Mouse (Mus musculus): ENCODE results near the gene Oca2. TPM values are rescaled to one million over a fixed set of nuclear protein-coding genes. Genes with fewer than 3 reads are reported as not detected.

The Oca2 gene
- polyA plus RNA-seq, 1 experiment from 2014 or later, result not detected

DNA sequence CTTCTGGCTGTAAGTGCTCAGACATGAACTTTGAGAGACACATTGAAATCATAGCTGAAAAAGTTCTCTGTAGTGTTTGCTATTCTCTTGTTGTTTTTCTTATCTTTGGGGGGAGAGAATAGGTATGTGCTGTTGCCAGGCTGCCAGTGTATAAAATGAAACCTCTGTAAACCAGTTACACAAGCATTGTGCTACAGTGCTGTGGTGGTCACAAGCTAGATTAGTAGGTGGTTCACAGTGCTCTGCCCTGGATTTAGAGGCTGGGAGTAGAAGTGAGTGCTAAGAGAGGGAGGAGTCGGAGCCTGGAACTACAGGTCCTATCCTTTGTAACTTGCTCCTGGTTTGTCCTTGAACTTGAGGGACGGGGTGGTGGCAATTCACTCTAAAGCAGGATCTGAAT, 148.7 kb downstream of the Oca2 start:
- Histone ChIP-seq H3K9me3 (no peaks in the 10 kb centered on the region), H3K27me3 (no peaks in the 10 kb centered on the region), H3K27ac (no peak overlapping the region), H3K4me2 (no peak overlapping the region), H3K4me3 (replicated peaks) (no peak overlapping the region), H3K36me3 (no peaks in the 10 kb centered on the region), H3K9ac (replicated peaks) (no peak overlapping the region), H3K4me1 (replicated peaks) (no peaks in the 10 kb centered on the region)
- no peak for ATAC-seq (ENCODE audit: insufficient number of reproducible peaks, insufficient read depth, low FRiP score, low TSS enrichment, low read depth)
- 78% methylated on average over 2 of the region's 2 CpGs for WGBS

DNA sequence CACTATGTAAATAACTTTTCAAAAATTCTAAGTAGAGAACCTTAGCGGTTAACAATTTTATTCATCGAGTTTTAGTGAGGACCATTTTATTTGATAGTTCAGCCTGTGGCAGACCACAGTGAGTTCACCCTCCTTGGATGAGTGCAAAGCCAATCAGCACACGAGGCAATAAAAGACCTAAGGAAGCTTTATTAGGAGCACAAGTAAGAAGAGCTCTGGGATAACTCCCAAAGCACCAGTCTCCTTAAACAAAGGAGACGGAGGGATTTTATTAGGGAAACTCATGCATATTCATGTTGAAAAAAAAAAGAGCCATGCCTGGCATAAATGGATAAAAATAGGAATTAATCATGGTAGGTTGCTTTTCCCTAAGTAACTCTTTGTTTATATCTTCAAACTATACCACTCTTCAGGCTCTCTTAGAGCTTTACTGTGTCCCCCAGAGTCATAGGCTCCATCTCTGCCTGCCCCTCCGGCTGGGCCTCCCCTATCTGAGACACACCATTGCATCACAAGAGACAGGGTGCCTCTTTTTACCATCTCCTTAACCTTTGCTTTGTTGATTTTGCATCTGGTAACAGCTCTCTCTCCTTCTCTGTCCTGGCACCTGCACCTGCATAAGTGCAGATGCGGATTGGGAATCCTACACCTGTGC, 178.7 kb downstream of the Oca2 start:
- ATAC-seq (ENCODE audit: insufficient number of reproducible peaks, insufficient read depth, low FRiP score, low TSS enrichment, low read depth), result no peak
- H3K9ac ChIP-seq (replicated peaks), result no peak overlapping the region
- no peak overlapping the region for H3K27ac ChIP-seq
- H3K4me2 ChIP-seq, result no peak overlapping the region
- no peak overlapping the region for H3K4me3 ChIP-seq (replicated peaks)
- H3K27me3 ChIP-seq, result no peaks in the 10 kb centered on the region
- no peaks in the 10 kb centered on the region for H3K36me3 ChIP-seq
- no peaks in the 10 kb centered on the region for H3K9me3 ChIP-seq
- H3K4me1 ChIP-seq (replicated peaks), result no peaks in the 10 kb centered on the region
- WGBS, result 55% methylated on average over 6 of the region's 6 CpGs

DNA sequence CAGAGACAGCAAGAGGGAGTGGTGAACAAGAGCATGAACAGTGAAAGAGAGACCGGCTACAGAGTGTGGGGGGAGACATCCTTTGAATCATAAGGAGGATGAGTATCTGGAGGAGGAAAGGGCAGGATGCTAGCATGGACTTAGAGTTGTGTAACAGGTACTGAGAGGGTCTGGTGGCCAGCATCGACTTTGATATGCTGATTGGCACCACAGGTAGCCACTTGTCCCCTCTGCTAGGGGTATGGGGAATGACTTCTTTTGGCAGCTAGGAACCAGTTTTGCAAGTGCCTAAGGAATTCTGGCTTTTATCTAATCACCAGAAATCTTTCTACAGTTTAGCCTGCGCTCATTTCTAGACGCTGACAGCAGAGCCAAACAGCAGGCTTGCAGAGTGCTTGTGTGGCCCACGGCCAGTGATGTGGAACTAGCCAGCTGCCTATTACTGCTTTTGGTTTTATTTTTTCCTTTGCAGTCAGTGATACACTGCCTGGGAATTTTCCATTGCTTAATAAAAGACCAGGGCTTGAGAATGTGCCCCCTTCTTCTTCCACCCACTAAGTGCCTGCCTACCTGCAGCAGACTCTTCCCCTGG, 179.8 kb downstream of the Oca2 start:
- Histone ChIP-seq H3K36me3 (no peaks in the 10 kb centered on the region), H3K27ac (no peak overlapping the region), H3K9me3 (no peaks in the 10 kb centered on the region), H3K4me3 (replicated peaks) (no peak overlapping the region), H3K27me3 (no peaks in the 10 kb centered on the region), H3K4me2 (no peak overlapping the region), H3K4me1 (replicated peaks) (no peaks in the 10 kb centered on the region), H3K9ac (replicated peaks) (no peak overlapping the region)
- 26% methylated on average over 5 of the region's 5 CpGs for WGBS
- no peak; the same call in none of the 2 replicates for ATAC-seq (ENCODE audit: insufficient number of reproducible peaks, insufficient read depth, low FRiP score, low TSS enrichment, low read depth)

DNA sequence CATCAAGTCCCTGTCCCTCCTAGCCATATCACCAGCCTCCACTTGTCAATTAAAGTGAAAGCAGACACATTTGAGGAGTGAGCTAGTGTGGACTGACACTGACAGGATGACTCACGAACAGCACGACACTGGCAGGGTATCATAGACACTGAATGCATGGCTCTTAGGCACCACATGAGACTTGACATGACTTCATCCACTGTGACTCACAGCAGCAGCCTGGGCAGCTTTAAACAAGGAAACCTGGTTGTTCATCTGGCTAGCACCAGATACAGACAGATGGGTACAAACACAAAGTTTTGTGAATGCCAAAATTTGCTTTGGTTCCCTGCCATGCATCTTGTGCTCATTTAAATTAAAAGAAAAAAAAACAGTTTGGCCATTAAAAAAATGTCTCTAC, 182.4 kb downstream of the Oca2 start:
- Histone ChIP-seq H3K27ac (no peak overlapping the region), H3K4me1 (replicated peaks) (no peaks in the 10 kb centered on the region), H3K27me3 (no peaks in the 10 kb centered on the region), H3K4me3 (replicated peaks) (no peak overlapping the region), H3K36me3 (no peaks in the 10 kb centered on the region), H3K9ac (replicated peaks) (no peak overlapping the region), H3K4me2 (no peak overlapping the region), H3K9me3 (no peaks in the 10 kb centered on the region)
- no peak for ATAC-seq (ENCODE audit: insufficient number of reproducible peaks, insufficient read depth, low FRiP score, low TSS enrichment, low read depth)
- WGBS, result 86% methylated on average over 2 of the region's 2 CpGs

DNA sequence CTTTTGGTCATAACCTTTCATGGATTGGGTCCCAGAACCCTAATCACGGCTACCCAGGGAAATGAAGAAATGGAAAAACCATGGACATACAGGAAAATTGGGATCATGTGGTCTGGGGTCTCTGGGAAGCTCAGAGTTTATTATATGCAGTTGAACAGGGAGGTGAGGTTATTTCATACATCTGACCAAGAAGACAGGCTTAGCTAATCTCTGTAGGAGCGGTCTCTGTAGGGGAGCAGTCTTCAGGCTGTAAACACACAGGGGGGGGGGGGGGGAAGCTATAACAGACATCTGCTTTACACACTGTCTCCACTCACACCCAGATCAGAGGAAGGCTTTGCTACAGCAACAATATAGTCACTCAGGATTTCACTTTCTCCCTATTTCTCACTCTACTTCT, 184.0 kb downstream of the Oca2 start:
- Histone ChIP-seq H3K9ac (replicated peaks) (no peak overlapping the region), H3K27ac (no peak overlapping the region), H3K36me3 (no peaks in the 10 kb centered on the region), H3K4me2 (no peak overlapping the region), H3K4me1 (replicated peaks) (no peaks in the 10 kb centered on the region), H3K9me3 (no peaks in the 10 kb centered on the region), H3K27me3 (no peaks in the 10 kb centered on the region), H3K4me3 (replicated peaks) (no peak overlapping the region)
- 79% methylated on average over 2 of the region's 2 CpGs for WGBS
- no peak for ATAC-seq (ENCODE audit: insufficient number of reproducible peaks, insufficient read depth, low FRiP score, low TSS enrichment, low read depth)

DNA sequence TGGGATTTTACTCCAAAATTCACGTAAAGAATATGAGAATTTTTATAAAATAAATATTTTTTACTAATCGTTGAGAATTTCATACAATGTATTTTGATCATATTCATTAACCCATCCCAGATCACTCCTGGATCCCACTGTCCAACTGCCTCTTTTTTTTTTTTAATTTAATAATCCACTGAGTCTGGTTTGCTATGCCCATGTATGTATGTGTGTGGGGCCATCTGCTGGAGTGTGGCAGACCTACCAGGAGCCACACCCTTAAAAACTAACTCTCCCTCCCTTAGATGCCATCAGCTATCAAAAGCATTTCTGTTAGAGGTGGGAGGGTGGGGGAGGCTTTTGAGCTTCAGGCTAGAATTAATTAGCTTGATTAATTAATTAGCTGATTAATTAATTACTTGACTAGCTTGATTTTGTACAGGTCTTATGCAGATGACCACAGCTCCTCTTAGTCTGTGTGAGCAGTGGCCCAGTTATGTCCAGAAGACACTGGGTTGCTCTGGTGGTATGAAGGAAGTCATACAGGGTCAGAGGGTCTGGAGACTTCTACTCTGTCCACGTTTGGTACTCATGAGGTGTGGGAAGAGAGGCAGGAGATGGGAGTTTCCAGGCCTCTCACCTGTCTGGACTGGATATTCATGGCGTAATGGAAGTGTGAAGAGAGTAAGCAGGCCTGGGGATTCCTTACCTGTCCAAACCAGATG, 221.4 kb downstream of the Oca2 start:
- H3K4me2 ChIP-seq, result no peak overlapping the region
- no peak overlapping the region for H3K4me3 ChIP-seq (replicated peaks)
- no peaks in the 10 kb centered on the region for H3K27me3 ChIP-seq
- H3K36me3 ChIP-seq, result no peaks in the 10 kb centered on the region
- H3K4me1 ChIP-seq (replicated peaks), result no peaks in the 10 kb centered on the region
- no peak overlapping the region for H3K27ac ChIP-seq
- H3K9me3 ChIP-seq, result no peaks in the 10 kb centered on the region
- 81% methylated on average over 4 of the region's 4 CpGs for whole genome bisulfite sequencing
- H3K9ac ChIP-seq (replicated peaks), result no peak overlapping the region
- no peak for ATAC-seq (ENCODE audit: insufficient number of reproducible peaks, insufficient read depth, low FRiP score, low TSS enrichment, low read depth)

DNA sequence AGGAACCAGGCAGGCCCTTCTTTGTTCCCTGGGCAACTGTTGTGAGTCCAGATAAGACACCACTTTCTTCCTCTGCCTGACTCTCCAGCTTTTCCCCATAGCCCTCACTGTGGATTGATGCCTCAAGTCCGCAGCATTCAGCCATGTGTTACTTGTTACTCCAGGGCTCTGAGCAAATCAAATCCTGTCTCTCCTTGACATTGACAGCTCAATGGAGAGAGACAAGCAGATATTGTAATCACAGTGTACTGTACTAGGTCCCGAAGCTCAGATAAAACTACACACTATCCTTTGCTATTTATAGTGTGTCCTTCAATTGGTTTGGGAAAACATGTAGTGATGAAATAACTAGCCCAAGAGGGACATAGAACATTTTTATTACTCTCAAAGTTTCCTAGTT, 258.7 kb downstream of the Oca2 start:
- no peak for ATAC-seq (ENCODE audit: insufficient number of reproducible peaks, insufficient read depth, low FRiP score, low TSS enrichment, low read depth)
- Histone ChIP-seq H3K27me3 (no peaks in the 10 kb centered on the region), H3K4me2 (no peak overlapping the region), H3K27ac (no peak overlapping the region), H3K36me3 (no peaks in the 10 kb centered on the region), H3K4me3 (replicated peaks) (no peak overlapping the region), H3K9ac (replicated peaks) (no peak overlapping the region), H3K4me1 (replicated peaks) (0 out of 2 replicates have a peak, but pooled peaks cover 3% of the 10 kb centered on the region), H3K9me3 (no peaks in the 10 kb centered on the region)
- WGBS, result 68% methylated on average over 2 of the region's 2 CpGs

DNA sequence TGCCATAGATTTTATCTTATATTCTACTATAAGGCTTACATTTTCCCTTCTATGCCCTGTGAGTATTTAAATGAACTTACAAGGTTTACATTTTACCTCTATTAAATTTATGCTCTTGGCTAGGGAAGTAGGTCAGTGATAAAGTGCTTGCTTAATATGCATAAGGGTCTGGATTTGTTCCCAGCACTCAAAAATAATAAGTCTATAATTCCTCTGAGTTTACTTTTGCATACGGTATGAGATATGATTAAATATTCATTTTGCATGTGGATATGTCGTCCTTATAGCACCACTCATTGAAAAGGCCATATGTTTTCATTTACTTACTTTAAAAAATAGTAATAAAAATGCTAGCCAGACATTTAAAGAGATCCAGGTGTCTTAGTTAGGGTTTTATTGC, 259.8 kb downstream of the Oca2 start:
- Histone ChIP-seq H3K27ac (no peak overlapping the region), H3K4me3 (replicated peaks) (no peak overlapping the region), H3K9me3 (0 out of 2 replicates have a peak, but pooled peaks cover 5% of the 10 kb centered on the region), H3K4me2 (no peak overlapping the region), H3K4me1 (replicated peaks) (0 out of 2 replicates have a peak, but pooled peaks cover 3% of the 10 kb centered on the region), H3K9ac (replicated peaks) (no peak overlapping the region), H3K36me3 (no peaks in the 10 kb centered on the region), H3K27me3 (no peaks in the 10 kb centered on the region)
- WGBS, result 46% methylated on average over 2 of the region's 2 CpGs
- no peak; the same call in 1 of the 2 replicates for ATAC-seq (ENCODE audit: insufficient number of reproducible peaks, insufficient read depth, low FRiP score, low TSS enrichment, low read depth)

DNA sequence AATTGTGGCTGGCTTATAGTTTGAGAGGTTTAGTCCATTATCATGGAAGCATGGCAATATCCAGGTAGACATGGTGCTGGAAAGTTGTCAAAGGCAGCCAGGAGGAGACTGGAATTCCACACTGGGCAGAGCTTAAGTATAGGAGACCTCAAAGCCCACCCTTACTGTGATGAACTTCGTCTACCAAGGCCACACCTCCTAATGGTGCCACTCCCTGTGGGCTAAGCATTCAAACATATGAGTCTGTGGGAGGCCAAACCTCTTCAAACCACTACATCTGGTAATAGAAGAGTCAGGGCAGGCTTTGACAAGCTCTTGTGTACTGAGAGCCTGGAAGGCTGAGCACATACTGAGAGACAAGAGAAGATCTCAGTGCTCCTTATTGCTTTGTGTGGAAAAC, 260.2 kb downstream of the Oca2 start:
- WGBS, result 17% methylated on average over 1 of the region's 1 CpGs
- Histone ChIP-seq H3K36me3 (no peaks in the 10 kb centered on the region), H3K4me2 (no peak overlapping the region), H3K27me3 (no peaks in the 10 kb centered on the region), H3K9ac (replicated peaks) (no peak overlapping the region), H3K4me3 (replicated peaks) (no peak overlapping the region), H3K9me3 (0 out of 2 replicates have a peak, but pooled peaks cover 5% of the 10 kb centered on the region), H3K27ac (no peak overlapping the region), H3K4me1 (replicated peaks) (0 out of 2 replicates have a peak, but pooled peaks cover 3% of the 10 kb centered on the region)
- peak; percentile 42; the same call in 1 of the 2 replicates for ATAC-seq (ENCODE audit: insufficient number of reproducible peaks, insufficient read depth, low FRiP score, low TSS enrichment, low read depth)

DNA sequence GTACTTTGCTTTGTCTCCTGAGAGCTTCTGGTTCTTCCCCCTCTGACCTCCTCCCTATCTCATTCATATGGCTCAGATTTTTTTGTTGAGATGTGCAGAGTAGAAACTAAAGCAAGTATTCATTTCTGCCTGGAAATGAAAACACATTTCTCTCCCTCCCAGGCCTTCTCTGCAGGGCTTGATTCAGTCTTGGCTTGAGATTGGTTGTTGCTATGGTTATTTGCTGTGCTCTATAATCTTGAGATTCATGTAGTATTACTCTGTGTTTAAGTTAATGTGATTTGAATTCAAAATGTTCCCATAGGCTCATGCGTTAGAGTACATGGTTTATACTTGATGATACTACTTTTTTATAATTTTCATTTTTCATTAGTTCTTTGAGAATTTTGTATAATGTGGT, 260.9 kb downstream of the Oca2 start:
- no peak for ATAC-seq (ENCODE audit: insufficient number of reproducible peaks, insufficient read depth, low FRiP score, low TSS enrichment, low read depth)
- WGBS, result 83% methylated on average over 1 of the region's 1 CpGs

DNA sequence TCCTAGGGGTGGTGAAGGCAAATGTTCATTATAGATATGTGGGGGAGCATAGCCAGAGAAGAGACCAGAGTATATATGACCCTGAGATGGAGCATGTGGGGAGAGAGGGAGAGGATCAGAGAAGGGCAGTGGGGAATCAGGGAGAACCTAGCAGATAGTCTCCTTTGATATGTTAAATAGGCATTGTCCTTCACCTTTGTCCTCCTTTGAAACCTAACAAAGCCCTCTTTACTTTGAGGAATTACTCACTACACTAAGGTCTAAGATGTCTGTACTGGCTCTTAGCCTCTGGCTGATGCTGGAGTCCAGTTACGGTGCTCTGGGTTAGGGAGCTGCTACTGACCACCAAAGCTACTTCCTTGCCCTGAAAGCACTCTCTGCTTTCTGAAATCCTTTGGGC, 279.0 kb downstream of the Oca2 start:
- H3K9ac ChIP-seq (replicated peaks), result no peak overlapping the region
- no peak overlapping the region for H3K4me2 ChIP-seq
- H3K36me3 ChIP-seq, result no peaks in the 10 kb centered on the region
- H3K27ac ChIP-seq, result no peak overlapping the region
- H3K4me1 ChIP-seq (replicated peaks), result no peaks in the 10 kb centered on the region
- no peaks in the 10 kb centered on the region for H3K9me3 ChIP-seq
- ATAC-seq (ENCODE audit: insufficient number of reproducible peaks, insufficient read depth, low FRiP score, low TSS enrichment, low read depth), result no peak
- H3K4me3 ChIP-seq (replicated peaks), result no peak overlapping the region
- WGBS, result 38% methylated on average over 1 of the region's 1 CpGs
- no peaks in the 10 kb centered on the region for H3K27me3 ChIP-seq

More for the DNA sequence above, 260.9 kb downstream of the Oca2 start:
- Histone ChIP-seq H3K9ac (replicated peaks) (no peak overlapping the region), H3K4me1 (replicated peaks) (0 out of 2 replicates have a peak, but pooled peaks cover 3% of the 10 kb centered on the region), H3K9me3 (0 out of 2 replicates have a peak, but pooled peaks cover 5% of the 10 kb centered on the region), H3K27ac (no peak overlapping the region), H3K36me3 (no peaks in the 10 kb centered on the region), H3K27me3 (no peaks in the 10 kb centered on the region), H3K4me3 (replicated peaks) (no peak overlapping the region), H3K4me2 (no peak overlapping the region)
